Mouse (Mus musculus): ENCODE results near the gene Ifitm5.

Gene Ifitm5

DNA sequence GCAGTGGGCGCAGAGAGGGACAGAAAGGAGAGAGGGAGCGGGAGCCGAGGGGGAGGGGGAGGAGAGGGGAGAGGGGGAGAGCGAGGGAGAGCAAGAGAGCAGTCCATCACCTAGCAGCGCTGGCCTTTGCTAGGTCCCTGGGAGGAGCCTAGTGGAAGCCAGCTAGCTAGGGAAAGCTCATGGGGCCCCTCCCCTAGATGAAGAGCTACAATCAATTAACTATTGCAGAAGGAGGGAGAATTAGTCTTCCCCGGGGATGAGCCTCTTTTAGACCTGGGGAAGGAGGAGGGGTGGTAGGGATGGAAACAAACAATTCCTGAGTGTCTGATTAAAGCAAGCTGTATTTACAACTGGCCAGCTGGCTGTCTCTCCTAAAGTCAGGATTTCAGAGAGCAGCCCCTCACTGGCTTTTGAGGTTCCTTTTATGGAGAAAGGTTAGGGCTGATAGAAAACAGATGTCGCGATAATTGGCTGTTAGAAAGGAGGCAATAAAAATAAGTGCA is 10.4 kb downstream of the Ifitm5 start:
- DNase-seq: no peak

- DNase-seq: no peak
These were observed 11.2 kb downstream of the Ifitm5 start for GRCm38 (mm10) chr7:140938896-140939295.

- no peak for DNase-seq
These were observed 11.7 kb downstream of the Ifitm5 start for GRCm38 (mm10) chr7:140938436-140938835.

DNA sequence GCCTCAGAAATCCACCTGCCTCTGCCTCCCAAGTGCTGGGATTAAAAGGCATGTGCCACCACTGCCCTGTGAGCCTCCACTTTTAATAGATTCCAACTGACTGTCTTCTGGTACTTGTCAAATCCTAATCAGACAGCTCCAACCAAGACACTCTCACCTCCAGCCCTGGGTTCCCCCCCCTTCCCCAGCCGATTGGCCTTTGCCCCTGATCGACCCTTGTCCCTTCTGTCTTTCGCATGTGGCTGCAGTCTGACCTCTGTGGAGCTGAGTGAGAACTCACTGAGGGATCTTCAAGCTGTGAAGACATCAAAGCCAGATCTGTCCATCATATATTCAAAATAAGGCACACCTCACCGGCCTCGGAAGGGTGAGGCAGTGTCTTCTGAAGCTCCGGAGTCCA is 22.9 kb downstream of the Ifitm5 start:
- no peak for DNase-seq

- DNase-seq: no peak
These were observed 26.9 kb downstream of the Ifitm5 start for GRCm38 (mm10) chr7:140923070-140923775.

DNA sequence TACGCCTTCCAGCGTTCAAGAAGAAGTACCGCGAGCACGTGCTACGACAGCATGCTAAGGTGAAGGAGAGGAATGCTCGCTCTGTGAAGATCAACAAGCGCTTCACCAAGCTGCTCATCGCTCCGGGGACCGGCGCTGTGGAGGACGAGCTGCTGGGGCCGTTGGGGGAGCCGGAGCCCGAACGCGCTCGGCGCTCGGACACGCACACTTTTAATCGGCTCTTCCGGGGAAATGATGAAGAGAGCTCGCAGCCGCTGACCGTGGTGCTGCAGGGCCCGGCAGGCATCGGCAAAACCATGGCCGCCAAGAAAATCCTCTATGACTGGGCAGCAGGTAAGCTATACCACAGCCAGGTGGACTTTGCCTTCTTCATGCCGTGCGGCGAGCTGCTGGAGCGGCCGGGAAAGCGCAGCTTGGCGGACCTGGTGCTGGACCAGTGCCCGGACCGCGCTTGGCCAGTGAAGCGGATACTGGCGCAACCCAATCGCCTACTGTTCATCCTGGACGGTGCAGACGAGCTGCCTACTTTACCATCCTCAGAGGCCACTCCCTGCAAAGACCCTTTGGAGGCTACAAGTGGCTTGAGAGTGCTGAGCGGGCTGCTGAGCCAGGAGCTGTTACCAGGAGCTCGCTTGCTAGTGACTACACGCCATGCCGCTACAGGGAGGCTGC is 27.6 kb downstream of the Ifitm5 start:
- DNase-seq: peak; percentile 93

- DNase-seq: peak; percentile 37
These were observed 28.7 kb downstream of the Ifitm5 start for GRCm38 (mm10) chr7:140921225-140921975.

- no peak for DNase-seq
These were observed 29.6 kb downstream of the Ifitm5 start, which contains the start of gene Nlrp6 for GRCm38 (mm10) chr7:140920418-140921029. Nlrp6 (plus strand) TSS chr7:140920902.

DNA sequence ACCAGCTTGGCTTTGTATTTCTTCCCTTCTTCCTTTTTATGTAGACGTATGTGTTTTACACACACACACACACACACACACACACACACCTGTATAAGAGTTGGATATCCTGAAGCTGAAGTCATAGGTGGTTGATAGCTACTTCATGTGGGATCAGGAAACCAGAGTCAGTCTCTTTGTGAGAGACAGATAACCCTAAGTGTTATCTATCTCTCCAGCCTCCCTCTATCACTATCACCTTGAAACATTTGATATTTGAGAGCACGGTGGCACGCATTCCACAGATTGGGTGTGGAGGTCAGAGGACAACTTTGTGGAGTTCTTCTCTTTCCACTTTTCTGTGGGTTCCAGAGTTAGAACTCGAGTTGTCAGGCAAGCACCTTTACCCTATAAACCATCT is 30.2 kb downstream of the Ifitm5 start:
- DNase-seq: no peak

DNA sequence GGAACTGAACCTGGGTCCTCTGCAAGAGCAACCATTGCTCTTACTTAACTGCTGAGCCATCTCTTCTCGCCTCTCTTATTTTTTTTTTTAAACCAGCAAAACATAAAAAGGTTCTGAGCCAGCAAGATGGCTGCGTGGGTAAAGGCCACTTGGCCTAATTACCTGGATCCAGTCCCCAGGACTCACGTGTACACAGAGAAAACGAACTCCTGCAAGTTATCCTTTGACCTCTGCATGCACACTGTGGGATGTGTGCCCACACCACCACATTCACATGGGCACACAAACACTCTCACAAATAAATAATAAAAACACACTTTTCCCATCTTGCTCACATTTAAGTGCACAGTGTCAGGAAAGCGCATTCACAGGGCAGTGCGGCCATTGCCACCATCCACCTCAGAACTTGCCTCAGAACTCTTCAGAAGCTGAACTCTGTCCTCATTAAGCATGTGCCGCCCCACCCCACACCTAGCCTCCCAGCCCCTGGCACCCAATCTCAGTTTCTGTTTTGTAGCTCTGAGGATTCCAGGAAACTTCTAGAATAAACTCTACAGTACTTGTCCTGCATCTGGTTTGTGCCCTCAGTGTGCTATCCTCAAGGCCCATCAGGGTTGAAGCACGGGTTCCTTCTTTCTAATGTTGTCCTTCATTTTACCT is 35.9 kb downstream of the Ifitm5 start:
- DNase-seq: peak; percentile 76

GRCm38 (mm10) chr7:140912846-140913482 is 37.1 kb downstream of the Ifitm5 start:
- DNase-seq: peak; percentile 60

- no peak for DNase-seq
These were observed 37.8 kb downstream of the Ifitm5 start for GRCm38 (mm10) chr7:140912293-140912692.

- DNase-seq: peak; percentile 90
These were observed 41.4 kb downstream of the Ifitm5 start for GRCm38 (mm10) chr7:140908634-140909107.

DNA sequence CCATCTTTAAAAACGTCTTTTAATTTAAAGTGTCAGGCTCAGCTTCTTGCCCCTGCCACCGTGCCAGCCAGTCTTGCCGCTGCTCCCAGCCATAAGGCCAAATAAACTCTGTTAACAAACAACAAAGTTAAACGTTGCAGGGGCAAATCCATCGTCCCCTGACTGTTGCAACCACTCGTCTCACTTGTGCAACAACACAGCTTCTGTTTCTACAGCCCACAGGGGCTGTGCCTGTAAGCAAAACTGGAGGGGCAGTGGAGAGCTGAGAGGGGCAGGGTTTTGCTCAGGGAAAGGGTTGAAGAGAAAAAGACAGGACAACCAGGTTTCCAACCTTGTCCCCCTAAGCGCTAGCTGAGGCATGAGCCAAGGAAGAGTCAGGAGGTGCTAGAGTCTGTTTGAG is 41.9 kb downstream of the Ifitm5 start:
- no peak for DNase-seq

DNA sequence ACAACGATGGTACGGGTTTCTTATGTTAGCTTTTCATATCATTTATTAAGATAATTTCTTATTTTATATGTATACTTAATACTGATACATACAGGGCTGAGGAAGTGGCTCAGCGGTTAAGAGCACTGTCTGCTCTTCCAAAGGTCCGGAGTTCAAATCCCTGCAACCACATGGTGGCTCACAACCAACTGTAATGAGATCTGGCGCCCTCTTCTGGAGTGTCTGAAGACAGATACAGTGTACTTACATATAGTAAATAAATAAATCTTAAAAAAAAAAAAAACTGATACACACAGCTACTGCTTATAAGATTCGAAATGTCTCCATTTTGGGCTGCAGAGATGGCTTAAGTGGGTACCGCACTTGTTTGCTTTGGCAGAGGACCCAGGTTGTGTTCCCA is 42.4 kb downstream of the Ifitm5 start:
- DNase-seq: no peak

GRCm38 (mm10) chr7:140907131-140907530 is 43.0 kb downstream of the Ifitm5 start:
- no peak for DNase-seq

DNA sequence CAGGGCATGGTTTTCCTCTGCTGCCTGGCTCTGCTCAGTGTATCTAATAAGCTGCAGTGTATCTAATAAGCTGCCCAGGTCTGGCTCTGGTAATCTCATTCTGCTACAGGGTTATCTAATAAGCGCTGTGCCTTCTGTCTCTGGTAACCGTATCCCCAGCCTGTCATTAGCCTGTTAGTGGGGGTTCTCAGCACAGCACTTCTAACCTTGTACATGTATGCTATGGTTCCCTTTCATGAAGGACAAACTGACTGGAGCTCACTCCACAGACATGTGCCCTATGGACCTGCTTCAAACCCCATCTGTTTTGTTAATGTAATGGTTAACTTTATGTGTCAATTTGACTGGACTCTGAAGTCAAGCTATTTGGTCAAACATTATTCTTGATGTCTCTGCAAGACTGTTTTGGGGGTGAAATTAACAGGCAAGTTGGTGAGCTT is 44.4 kb downstream of the Ifitm5 start:
- peak; percentile 63 for DNase-seq

DNA sequence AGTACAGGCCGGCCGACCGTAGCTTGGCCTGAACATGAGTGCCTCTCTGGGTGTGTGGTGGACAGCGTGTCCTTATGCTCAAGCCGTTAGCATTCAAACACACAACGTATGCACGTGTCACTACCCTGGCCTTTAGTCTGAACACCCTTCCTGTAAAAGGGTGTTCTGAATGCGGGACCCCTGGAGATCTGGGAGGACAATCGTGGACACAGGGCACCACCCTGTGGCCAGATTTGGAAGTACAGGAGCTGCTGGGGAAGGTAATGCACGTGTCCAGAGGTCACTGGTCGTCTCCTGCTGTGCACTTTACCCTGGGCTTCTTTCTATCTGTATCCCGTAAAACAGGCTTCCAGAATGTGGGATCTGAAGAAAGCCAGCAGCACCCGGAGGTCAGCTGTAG is 46.9 kb downstream of the Ifitm5 start:
- DNase-seq: peak; percentile 80

DNA sequence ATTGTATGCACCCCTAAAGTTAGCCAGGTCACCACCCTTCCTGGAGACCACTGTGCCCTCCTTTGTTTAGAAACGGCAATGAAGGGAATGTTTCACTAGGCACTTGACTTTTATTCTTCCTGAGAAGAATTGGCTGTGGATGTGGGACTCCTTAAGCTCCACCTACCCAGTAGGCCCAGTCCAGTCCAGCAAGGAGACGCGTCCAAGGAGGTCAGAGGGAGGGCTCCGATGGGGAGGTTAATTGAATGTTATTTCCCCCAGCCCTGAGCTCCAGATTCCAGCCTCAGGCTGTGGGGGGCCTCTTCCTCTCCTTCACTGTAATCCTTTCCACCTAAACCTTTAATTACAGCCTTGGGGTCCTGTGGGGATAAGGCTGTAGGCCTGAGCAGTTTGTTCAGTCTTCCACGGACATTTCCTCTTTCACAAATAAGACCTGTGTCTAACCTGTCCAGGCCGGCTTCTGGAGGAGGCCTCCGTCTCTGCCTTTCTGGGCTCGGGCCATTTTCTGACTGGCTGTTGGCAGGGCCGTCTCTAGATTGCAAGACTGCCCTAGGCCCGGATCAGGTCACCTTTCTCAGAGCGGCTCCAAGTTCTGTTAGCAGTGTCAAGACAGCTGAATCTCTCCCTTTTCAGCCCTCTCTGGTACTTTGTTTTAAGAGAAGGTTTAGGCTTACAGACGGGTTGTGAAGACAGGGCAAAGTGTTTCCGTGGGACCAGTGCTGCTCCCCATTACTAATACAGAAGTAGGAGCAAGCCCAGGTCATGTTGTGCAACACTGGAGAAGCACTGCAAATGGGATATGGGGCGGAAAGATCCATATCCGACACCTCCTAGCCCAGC is 47.8 kb downstream of the Ifitm5 start:
- DNase-seq: no peak

GRCm38 (mm10) chr7:140900220-140900619 is 49.9 kb downstream of the Ifitm5 start, which contains the start of gene Cox8b:
Cox8b (minus strand) TSS chr7:140900446.
- DNase-seq: no peak

DNA sequence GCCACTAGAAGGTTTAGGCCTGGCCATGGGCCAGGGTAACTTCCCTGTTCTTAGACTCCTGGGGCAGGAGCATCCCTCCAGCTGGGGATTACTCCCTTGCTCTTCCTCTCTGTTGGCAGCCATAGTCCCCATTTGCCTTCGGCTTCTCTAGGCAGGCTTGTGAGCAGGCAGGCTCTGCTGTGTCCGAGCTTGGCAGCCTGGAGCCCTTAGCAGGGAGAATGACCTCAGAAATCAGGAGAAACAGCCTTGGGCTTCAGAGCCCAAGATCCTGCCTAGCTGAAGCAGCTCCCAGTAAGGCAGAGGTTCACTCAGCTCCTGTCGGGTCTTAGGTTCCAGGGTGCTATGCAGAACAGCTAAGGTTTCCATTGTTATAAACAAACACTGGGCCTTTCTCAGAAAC is 51.0 kb downstream of the Ifitm5 start:
- DNase-seq: no peak
